Mouse (Mus musculus): ENCODE data around the gene Akap6. TPM values are rescaled to one million over a fixed set of nuclear protein-coding genes. Genes with fewer than 3 reads are reported as not detected.

The Akap6 gene
- under 1 TPM; 0.06 to 0.08 TPM for polyA plus RNA-seq (2017; shearing (Covaris generic))

GRCm38 (mm10) chr12:52699146-52699545 is at the start of gene Akap6:
Gene Akap6 (plus strand): TSS chr12:52699383.
- ATAC-seq: no peak

DNA sequence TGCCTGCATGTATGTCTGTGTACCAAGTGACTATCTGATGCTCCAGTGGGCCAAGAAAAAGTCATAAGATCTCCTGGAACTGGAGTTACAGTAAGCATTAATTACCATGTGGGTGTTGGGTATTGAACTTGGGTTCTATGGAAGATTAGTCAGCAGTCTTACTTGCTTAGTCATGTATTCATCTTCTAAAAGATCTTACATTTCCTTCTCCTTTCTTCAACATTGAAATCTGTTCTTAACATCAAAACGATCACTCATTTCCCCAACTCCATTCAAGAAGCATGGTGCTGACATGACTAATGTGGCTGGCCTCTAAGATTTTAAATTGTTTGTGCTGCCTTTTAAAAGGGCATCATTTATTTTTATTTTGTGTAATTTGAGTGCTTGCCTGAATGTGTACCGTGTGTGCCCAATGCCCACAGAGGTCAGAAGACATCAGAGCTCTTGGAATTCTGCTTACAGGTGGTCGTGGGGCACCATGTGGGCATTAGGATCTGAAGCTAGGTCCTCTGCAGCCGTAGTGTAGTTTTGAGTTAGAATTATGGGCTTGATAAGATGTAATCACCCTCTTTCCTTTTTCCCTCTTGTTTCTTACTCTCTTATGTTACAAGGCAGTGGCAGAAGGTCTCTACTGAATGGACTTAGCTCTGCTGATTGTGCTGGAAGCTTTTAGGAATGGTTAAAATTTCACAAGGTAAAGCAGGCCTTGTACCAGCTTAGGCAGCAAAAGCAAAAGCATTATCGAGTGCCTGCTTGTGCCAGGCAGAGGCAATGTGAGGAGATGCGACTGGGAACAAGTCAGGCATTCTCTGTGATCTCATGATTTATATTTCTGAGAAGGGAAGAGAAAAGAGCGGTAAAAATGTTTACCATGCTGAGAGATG is 36.0 kb upstream of the Akap6 start:
- ATAC-seq: no peak

GRCm38 (mm10) chr12:52664944-52665343 is 34.2 kb upstream of the Akap6 start:
- ATAC-seq: no peak

DNA sequence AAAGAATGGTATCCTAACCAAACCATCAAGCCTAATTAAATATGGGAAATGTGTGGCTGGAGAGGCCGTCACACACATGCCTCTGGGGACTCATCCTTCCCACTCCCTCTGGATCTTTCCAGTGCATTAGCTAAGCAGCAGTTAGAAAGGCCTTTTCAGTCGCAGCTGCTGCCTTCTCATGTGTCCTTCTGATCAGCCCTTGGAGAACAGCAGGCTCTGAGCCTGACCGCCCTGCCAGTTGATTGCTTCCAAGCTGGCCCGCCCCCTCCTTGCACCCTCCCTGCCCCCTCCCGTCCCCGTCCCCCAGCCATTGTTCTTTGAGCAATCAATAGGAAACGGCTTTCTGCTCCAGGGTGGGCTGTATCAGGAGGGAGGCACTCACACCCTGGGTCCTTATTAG is 27.7 kb upstream of the Akap6 start:
- no peak for ATAC-seq

DNA sequence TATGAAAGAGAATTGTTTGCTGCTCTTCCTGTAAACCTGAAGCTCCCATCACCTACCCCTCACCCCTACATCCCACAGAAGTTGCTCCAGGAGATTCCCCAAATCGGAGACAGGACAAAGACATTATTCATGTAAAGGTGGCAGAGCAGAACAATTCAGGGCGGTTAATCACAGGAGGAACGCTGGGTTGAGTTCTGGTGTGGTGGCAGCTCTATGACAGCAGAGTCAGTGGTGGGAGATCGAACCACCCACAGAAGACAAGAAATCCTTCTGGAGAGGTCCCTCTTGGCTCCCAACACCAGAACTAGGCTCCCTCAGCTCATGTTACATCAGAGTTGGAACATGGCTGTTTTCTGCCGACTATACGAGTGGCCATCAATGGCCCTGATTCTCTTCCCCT is 27.2 kb upstream of the Akap6 start:
- ATAC-seq: no peak

GRCm38 (mm10) chr12:52673361-52673960 is 25.7 kb upstream of the Akap6 start:
- ATAC-seq: no peak

DNA sequence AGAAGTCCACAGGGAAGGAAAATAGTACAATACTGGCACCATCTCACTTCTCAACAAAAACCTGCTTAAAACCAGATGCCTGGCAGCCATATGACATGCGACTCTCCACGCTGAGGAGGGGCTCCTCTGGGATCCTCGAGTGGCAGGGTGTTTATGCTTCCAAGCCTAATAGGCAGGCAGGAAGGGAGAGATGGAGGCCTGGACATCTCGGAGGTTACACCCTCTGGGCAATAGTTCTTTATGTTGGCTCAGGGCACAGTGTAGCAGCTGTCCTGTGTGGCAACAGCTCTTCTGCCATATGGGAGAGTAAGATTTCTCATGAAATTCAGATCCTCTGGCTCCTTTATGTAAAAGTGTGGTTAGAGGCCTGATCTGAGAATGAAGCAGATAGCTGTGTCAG is 24.2 kb upstream of the Akap6 start:
- ATAC-seq: no peak

- ATAC-seq: no peak
These were observed 11.8 kb upstream of the Akap6 start for GRCm38 (mm10) chr12:52687355-52687754.

- no peak for ATAC-seq
These were observed 10.5 kb upstream of the Akap6 start for GRCm38 (mm10) chr12:52688712-52689111.

- ATAC-seq: no peak
These were observed 7.6 kb upstream of the Akap6 start for GRCm38 (mm10) chr12:52691552-52691951.

DNA sequence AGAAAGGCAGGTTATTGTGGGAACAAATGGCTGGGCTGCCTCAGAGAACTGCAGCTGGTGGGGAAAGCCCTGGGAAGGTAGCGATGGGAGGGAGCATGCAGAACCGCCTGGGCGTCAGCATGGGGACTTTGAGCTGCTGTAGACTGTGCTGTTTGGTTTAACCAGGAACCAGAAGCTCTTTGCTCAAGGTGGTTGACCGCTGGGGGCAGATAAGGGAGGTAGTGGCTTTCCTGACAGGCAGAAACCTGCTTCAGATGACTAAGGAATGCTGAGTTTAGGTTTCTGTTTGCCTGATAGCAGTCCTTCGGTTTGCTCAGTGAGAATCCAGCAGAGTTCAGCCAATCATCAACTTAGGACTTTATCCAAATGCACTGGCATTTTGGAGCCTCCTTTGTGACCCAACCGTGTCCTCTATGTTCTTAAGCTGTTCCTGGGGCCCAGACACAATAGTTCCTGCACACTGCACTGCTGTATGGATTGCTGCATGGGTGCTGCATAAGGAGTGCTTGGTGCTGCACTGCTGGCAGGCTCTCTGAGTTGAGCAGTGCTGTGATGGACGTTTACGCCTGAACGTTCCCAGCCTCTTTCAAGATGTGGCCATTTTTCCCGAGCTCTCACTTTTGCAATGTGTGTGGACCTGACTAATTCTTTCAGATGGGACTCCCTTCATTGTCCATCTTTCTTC is 6.8 kb upstream of the Akap6 start:
- ATAC-seq: no peak

- ATAC-seq: no peak
These were observed 1.6 kb upstream of the Akap6 start for GRCm38 (mm10) chr12:52697407-52698109.

GRCm38 (mm10) chr12:52698276-52698930 is 780 bp upstream of the Akap6 start:
- no peak for ATAC-seq

- ATAC-seq: no peak
These were observed 946 bp downstream of the Akap6 start for GRCm38 (mm10) chr12:52699961-52700696.

DNA sequence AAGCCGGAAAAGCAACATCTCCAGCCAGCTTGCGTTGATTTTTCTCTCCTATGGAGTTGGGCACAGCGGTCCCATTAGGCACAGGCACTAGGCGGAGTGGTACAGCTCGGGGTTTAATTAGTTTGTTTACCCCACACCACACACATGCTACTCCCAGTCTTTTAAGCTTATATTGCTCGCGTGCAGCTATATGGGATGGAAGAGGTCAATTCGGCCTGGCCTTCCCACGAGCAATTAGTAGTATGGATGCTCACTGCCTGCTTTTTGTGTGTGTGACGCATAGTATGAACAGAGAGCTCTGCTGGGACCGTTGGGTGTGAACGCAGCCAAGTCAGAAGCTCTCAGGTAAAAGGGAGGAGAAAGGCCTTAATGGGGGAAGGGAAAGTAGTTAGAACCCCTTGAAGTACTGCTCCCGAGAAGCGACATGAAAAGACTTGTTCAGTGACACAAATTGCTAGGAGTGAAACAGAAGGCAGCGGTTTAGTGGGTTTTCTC is 1.6 kb downstream of the Akap6 start:
- no peak for ATAC-seq

DNA sequence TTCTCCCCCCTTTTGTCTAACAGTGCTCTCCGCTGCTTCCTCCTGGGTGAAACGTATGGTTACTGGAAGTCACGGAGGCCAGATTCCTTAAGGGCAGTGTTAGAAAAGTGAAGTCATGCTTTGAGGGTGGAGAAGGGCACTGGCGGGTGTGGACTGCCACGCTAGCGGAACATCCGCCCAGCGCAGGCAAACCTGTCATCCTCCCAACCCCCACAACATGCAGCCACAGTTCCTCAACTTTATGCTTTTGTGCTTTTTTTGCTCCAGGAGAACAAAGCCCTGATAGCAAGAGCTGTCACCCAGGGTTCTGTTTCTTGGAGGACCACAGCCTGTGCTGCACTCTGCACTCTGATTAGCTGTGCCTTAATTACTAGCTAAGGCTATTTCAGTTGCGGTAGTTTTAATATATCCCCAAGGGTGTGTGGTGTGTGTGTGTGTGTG is 2.0 kb downstream of the Akap6 start:
- no peak for ATAC-seq

DNA sequence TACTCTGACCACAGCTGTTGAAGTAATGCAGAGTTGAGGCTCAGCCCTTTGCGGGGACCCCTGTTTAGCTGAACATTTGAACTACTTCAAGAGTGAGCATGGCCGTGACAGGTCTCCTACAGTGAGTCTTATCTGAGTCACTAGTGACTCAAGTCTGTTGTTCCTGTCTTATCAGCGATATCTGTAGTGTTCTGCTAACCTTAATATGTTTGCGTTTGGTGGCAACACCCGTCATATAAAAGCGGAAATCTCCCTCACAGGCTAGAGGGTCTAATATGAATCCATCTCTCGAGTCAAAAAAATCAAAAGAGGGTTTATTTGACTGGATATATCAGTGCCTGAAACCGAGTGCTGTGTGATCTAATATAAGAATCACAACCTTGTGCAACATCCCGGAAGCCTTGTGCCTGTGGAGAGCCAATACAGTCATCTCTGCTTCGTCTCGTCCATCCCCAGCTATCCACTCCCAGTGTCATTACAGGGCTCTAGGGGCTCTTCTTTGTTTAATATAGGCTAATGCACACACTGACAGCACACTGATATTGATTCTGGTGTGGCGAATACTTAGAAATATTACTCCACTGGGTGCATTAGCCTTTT is 3.3 kb downstream of the Akap6 start:
- ATAC-seq: no peak

DNA sequence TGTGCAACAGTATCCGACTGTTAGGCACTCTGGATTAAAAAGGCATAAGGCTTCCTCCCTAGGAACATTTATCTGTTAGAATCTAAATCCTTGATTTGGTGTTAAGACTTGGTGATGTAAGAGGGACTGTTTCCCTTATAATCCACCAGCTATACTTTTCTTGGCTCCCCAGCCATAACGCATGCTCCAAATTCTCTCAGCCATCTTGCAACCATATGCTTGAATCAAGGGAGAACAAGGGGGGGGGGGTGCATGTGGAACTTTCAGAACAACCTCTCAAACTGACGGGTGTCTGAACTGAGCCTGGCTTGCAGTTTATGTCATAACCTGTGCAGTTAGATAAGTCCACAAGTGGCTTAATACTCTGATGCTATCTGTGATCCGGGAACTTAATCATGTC is 4.9 kb downstream of the Akap6 start:
- ATAC-seq: no peak

DNA sequence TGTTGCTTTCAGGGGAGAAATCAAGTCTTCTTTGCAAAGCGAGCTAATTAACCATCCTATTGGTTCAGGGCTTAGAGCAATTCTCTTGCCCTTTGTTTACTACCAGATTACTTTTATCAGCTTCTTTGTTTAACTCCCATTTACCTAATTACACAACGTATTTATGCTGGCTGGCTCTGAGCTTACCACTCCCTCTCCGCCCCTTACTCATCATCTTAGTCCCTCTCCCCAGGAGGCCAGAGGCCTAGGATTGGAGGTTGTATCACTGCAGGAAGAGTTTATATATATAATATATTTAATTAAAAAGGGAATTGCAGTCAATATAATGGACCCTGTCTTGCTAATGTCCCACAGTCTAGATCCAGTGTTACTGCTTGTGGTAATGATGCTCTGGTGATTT is 5.6 kb downstream of the Akap6 start:
- ATAC-seq: no peak

GRCm38 (mm10) chr12:52711382-52711781 is 12.2 kb downstream of the Akap6 start:
- ATAC-seq: no peak
